Mouse (Mus musculus) left cerebral cortex, postnatal 4 days (tissue): ENCODE results near the gene Cfap46. TPM values are rescaled to one million over a fixed set of nuclear protein-coding genes. Genes with fewer than 3 reads are reported as not detected.
"Not testable (repeated sequence)": the region's sequence is repeated elsewhere in the genome, so short reads cannot be mapped to it uniquely, and the experiment has no call there.

Experiments
- DNase-seq: peaks from one replicate; pipeline ENCODE4 v3.0.0-alpha.2; 2022
- intact Hi-C: fragments of 180-260 bp; cut with DNase I; formaldehyde crosslinking; loops from one replicate; pipeline ENCODE4 v1.15.1; 2025
- total RNA-seq, 2 experiments: library from RNA; stranded (reverse); gene quantifications; 2 replicates each; pipeline ENCODE4 v1.2.3; 2021

The Cfap46 gene
- total RNA-seq, 2 experiments from 2014 or later = 1.7 to 3.0 TPM

GRCm38 (mm10) chr7:139666871-139667270, 16.7 kb downstream of the Cfap46 start:
- DNase-seq = no peak
- intact Hi-C loops = no loop called here

GRCm38 (mm10) chr7:139663318-139663717, 20.3 kb downstream of the Cfap46 start:
- intact Hi-C loops = no loop called here
- no peak for DNase-seq

- intact Hi-C loops, DNase-seq: not testable (repeated sequence)
Observed at GRCm38 (mm10) chr7:139659901-139660300, 23.7 kb downstream of the Cfap46 start.

GRCm38 (mm10) chr7:139649698-139650097, 33.9 kb downstream of the Cfap46 start:
- peak; percentile 8 for DNase-seq
- intact Hi-C loops = loop anchor here (5.0 to 10.0 kb wide), 2 partner anchors 213 to 405 kb away; no protein-coding TSS in a partner anchor

- intact Hi-C loops = loop anchor here (5.0 to 10.0 kb wide), 2 partner anchors 214 to 407 kb away; no protein-coding TSS in a partner anchor
Observed at GRCm38 (mm10) chr7:139648107-139648824, 35.4 kb downstream of the Cfap46 start.

GRCm38 (mm10) chr7:139633393-139633792, 50.2 kb downstream of the Cfap46 start:
- DNase-seq = no peak
- intact Hi-C loops = no loop called here

More at GRCm38 (mm10) chr7:139648107-139648824, 35.4 kb downstream of the Cfap46 start:
- peak; percentile 97 for DNase-seq

GRCm38 (mm10) chr7:139625156-139625555, 58.5 kb downstream of the Cfap46 start:
- DNase-seq = no peak
- intact Hi-C loops = no loop called here

GRCm38 (mm10) chr7:139622568-139622967, 61.0 kb downstream of the Cfap46 start:
- intact Hi-C loops = no loop called here
- no peak for DNase-seq

GRCm38 (mm10) chr7:139615767-139616766, 67.5 kb downstream of the Cfap46 start:
- peak; percentile 84 for DNase-seq
- intact Hi-C loops = no loop called here

- intact Hi-C loops = no loop called here
- no peak for DNase-seq
Observed at GRCm38 (mm10) chr7:139610328-139610727, 73.3 kb downstream of the Cfap46 start.

- intact Hi-C loops = no loop called here
- no peak for DNase-seq
Observed at GRCm38 (mm10) chr7:139595862-139596261, 87.8 kb downstream of the Cfap46 start.

- no peak for DNase-seq
Observed at GRCm38 (mm10) chr7:139595311-139595710, 88.3 kb downstream of the Cfap46 start.

GRCm38 (mm10) chr7:139591311-139591710, 92.3 kb downstream of the Cfap46 start:
- intact Hi-C loops = no loop called here
- no peak for DNase-seq

More at GRCm38 (mm10) chr7:139595311-139595710, 88.3 kb downstream of the Cfap46 start:
- intact Hi-C loops = no loop called here

- intact Hi-C loops = no loop called here
- DNase-seq = peak; percentile 44
Observed at GRCm38 (mm10) chr7:139590302-139590701, 93.3 kb downstream of the Cfap46 start.

- intact Hi-C loops = loop anchor here (10.0 kb wide), 1 partner anchor 93 kb away; no protein-coding TSS in a partner anchor
Observed at GRCm38 (mm10) chr7:139587919-139588318, 95.7 kb downstream of the Cfap46 start.

GRCm38 (mm10) chr7:139585183-139585821, 98.3 kb downstream of the Cfap46 start:
- no peak for DNase-seq
- intact Hi-C loops = loop anchor here (10.0 kb wide), 1 partner anchor 91 kb away; no protein-coding TSS in a partner anchor

More at GRCm38 (mm10) chr7:139587919-139588318, 95.7 kb downstream of the Cfap46 start:
- DNase-seq = no peak

- DNase-seq = no peak
Observed at GRCm38 (mm10) chr7:139584221-139585175, 99.1 kb downstream of the Cfap46 start.

GRCm38 (mm10) chr7:139583094-139583737, 100.4 kb downstream of the Cfap46 start:
- intact Hi-C loops = loop anchor here (10.0 kb wide), 1 partner anchor 88 kb away; no protein-coding TSS in a partner anchor
- DNase-seq = no peak

More at GRCm38 (mm10) chr7:139584221-139585175, 99.1 kb downstream of the Cfap46 start:
- intact Hi-C loops = loop anchor here (10.0 kb wide), 1 partner anchor 90 kb away; no protein-coding TSS in a partner anchor
